Mouse (Mus musculus): ENCODE measurements around the gene Msi2.

- no peak for TF ChIP-seq GATA1 (IDR thresholded peaks at IDR 0.05; ENCODE audit: borderline replicate concordance, low read length)
- TF ChIP-seq FLI1 (IDR thresholded peaks at IDR 0.05; ENCODE audit: low read length): no peak
Measured at GRCm38 (mm10) chr11:88463951-88464350, 254.4 kb downstream of the Msi2 start.
